In the genomic region with DNA sequence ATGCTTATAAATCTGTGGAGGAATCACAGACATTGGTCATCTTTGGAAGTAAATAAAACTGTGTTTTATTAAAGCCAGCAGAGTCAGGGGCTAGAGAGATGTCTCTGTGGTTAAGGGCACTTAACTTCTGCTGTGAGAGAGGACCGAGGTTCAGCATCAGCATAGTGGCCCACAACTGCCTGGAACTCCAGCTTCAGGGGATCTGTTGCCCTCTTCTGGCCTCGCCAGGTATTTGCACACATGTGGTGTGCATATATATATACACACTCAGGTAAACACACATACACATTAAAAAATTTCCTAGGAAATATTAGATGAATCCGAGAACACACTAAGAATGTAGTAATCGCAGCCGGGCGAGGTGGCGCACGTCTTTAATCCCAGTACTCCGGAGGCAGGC, we compare ENCODE assay signal across 27 mouse cellular contexts.
A peak's percentile ranks its signal among the peaks of the same experiment; 100 is the strongest.
DNase-seq lines count a peak whose midpoint lies in the region; ATAC-seq and TF ChIP-seq lines count a peak whose summit lies in the region.
"Had no signal": no experiment of that assay in that cellular context is flagged by ENCODE, and none has a peak within 500 bp of the region (broad histone marks: within the 10 kb centered on the region; RNA-seq: fewer than 3 reads in every experiment).

No protein-coding gene starts in this region.

- no peak overlapping the region for H3K27ac ChIP-seq in liver, postnatal 0 days (ENCODE audit: low read depth)
- H3K27ac ChIP-seq in liver, embryonic 12.5 days: no peak overlapping the region
- no peak overlapping the region for H3K27ac ChIP-seq in MEL (ENCODE audit: control insufficient read depth, low read depth, low read length)
- H3K27ac ChIP-seq in forebrain, embryonic 16.5 days (ENCODE audit: low read length): no peak overlapping the region
- H3K27ac ChIP-seq: embryonic facial prominence, embryonic 10.5 days; embryonic facial prominence, embryonic 15.5 days; forebrain, embryonic 12.5 days; heart, embryonic 10.5 days; heart, embryonic 15.5 days; kidney, embryonic 15.5 days; limb, embryonic 12.5 days; macrophage had no signal

- no peak for TF ChIP-seq POLR2A in MEL (IDR thresholded peaks at IDR 0.05; ENCODE audit: control insufficient read depth in 1 of 2, insufficient read depth in 1 of 2, low read depth in 1 of 2, low read length in 2 of 2, poor library complexity in 1 of 2)

- H3K4me2 ChIP-seq in liver, postnatal 0 days (ENCODE audit: low read depth, low read length): no peak overlapping the region
- H3K4me2 ChIP-seq in liver, embryonic 12.5 days: no peak overlapping the region
- H3K4me2 ChIP-seq in forebrain, embryonic 16.5 days (ENCODE audit: low read length): no peak overlapping the region
- H3K4me2 ChIP-seq: embryonic facial prominence, embryonic 15.5 days; forebrain, embryonic 12.5 days; heart, embryonic 15.5 days; kidney, embryonic 15.5 days; limb, embryonic 12.5 days had no signal

- H3K9ac ChIP-seq in liver, postnatal 0 days (replicated peaks): no peak overlapping the region
- H3K9ac ChIP-seq in liver, embryonic 12.5 days: no peak overlapping the region
- no peak overlapping the region for H3K9ac ChIP-seq in MEL (ENCODE audit: control insufficient read depth, low read depth, low read length, poor library complexity, severe bottlenecking)
- H3K9ac ChIP-seq in forebrain, embryonic 16.5 days (replicated peaks; ENCODE audit: low read depth, low read length): no peak overlapping the region
- H3K9ac ChIP-seq: embryonic facial prominence, embryonic 15.5 days; forebrain, embryonic 12.5 days; heart, embryonic 15.5 days; kidney, embryonic 15.5 days; limb, embryonic 12.5 days had no signal

- peak; percentile 16; the same call in 1 of the 2 replicates for TF ChIP-seq CTCF in liver, postnatal 0 days (IDR thresholded peaks at IDR 0.05; ENCODE audit: low read depth)
- peak; percentile 66 for TF ChIP-seq CTCF in E14TG2a.4 (conservative IDR thresholded peaks at IDR 0.05; ENCODE audit: low read length)
- peak; percentile 10 to 26 (median 19); a peak in 2 of 6 replicates for TF ChIP-seq CTCF in MEL (IDR thresholded peaks at IDR 0.05 in 2 of 3, conservative IDR thresholded peaks at IDR 0.05 in 1 of 3; ENCODE audit: control insufficient read depth in 1 of 3, insufficient read depth in 1 of 3, low read depth in 2 of 3, low read length in 3 of 3, poor library complexity in 1 of 3, severe bottlenecking in 1 of 3)

- no peak overlapping the region for H3K4me3 ChIP-seq in liver, postnatal 0 days (ENCODE audit: low read depth, low read length)
- H3K4me3 ChIP-seq in liver, embryonic 12.5 days: no peak overlapping the region
- H3K4me3 ChIP-seq in E14TG2a.4 (replicated peaks; ENCODE audit: low read length): peak overlapping the region; percentile 71
- H3K4me3 ChIP-seq in MEL (ENCODE audit: control insufficient read depth in 1 of 2, insufficient read depth in 1 of 2, low read depth in 2 of 2, low read length in 2 of 2): no peak overlapping the region
- no peak overlapping the region for H3K4me3 ChIP-seq in forebrain, embryonic 16.5 days (replicated peaks; ENCODE audit: low read length)
- H3K4me3 ChIP-seq: embryonic facial prominence, embryonic 10.5 days; embryonic facial prominence, embryonic 15.5 days; forebrain, embryonic 12.5 days; heart, embryonic 10.5 days; heart, embryonic 15.5 days; kidney, embryonic 15.5 days; limb, embryonic 12.5 days had no signal

- H3K79me2 ChIP-seq in MEL (ENCODE audit: control insufficient read depth, insufficient read depth, low read length, poor library complexity): no peaks in the 10 kb centered on the region

- H3K36me3 ChIP-seq in liver, postnatal 0 days (replicated peaks; ENCODE audit: insufficient read depth, low read length): no peaks in the 10 kb centered on the region
- H3K36me3 ChIP-seq in liver, embryonic 12.5 days: no peaks in the 10 kb centered on the region
- H3K36me3 ChIP-seq in E14TG2a.4 (ENCODE audit: insufficient read depth, low read length) (peaks cover 4% of the 10 kb centered on the region; the same call in 1 of the 2 replicates), MEL (ENCODE audit: control insufficient read depth in 1 of 2, insufficient read depth in 2 of 2, low read length in 2 of 2) (no peaks in the 10 kb centered on the region)
- no peaks in the 10 kb centered on the region for H3K36me3 ChIP-seq in forebrain, embryonic 16.5 days (ENCODE audit: control insufficient read depth, insufficient read depth)
- H3K36me3 ChIP-seq: embryonic facial prominence, embryonic 10.5 days; embryonic facial prominence, embryonic 15.5 days; forebrain, embryonic 12.5 days; G1E; heart, embryonic 10.5 days; heart, embryonic 15.5 days; kidney, embryonic 15.5 days; limb, embryonic 12.5 days had no signal

- TF ChIP-seq EP300 in liver, postnatal 0 days (IDR thresholded peaks at IDR 0.05; ENCODE audit: low read depth): no peak
- no peak for TF ChIP-seq EP300 in MEL (IDR thresholded peaks at IDR 0.05; ENCODE audit: low read depth in 1 of 2, low read length in 2 of 2)

- no peaks in the 10 kb centered on the region for H3K4me1 ChIP-seq in liver, postnatal 0 days (ENCODE audit: insufficient read depth)
- no peaks in the 10 kb centered on the region for H3K4me1 ChIP-seq in liver, embryonic 12.5 days
- peaks cover 71% of the 10 kb centered on the region for H3K4me1 ChIP-seq in E14TG2a.4 (replicated peaks; ENCODE audit: low read depth, low read length)
- H3K4me1 ChIP-seq in MEL (ENCODE audit: control insufficient read depth in 1 of 2, insufficient read depth in 2 of 2, low read length in 2 of 2): no peaks in the 10 kb centered on the region
- H3K4me1 ChIP-seq in forebrain, embryonic 16.5 days (replicated peaks; ENCODE audit: control insufficient read depth, insufficient read depth, low read length): no peaks in the 10 kb centered on the region
- H3K4me1 ChIP-seq: embryonic facial prominence, embryonic 10.5 days; embryonic facial prominence, embryonic 15.5 days; forebrain, embryonic 12.5 days; heart, embryonic 10.5 days; heart, embryonic 15.5 days; kidney, embryonic 15.5 days; limb, embryonic 12.5 days had no signal

- ATAC-seq in liver, postnatal 0 days: no peak
- no peak for ATAC-seq in liver, embryonic 12.5 days
- ATAC-seq in forebrain, embryonic 16.5 days: no peak

- intact Hi-C loops in left cerebral cortex, postnatal 25 days (cut with DNase I): no loop called here

- WGBS in liver, postnatal 0 days (ENCODE audit: insufficient replicate concordance): 90% methylated on average over 9 of the region's 9 CpGs
- 80% methylated on average over 9 of the region's 9 CpGs for WGBS in liver, embryonic 12.5 days (ENCODE audit: insufficient replicate concordance)
- 95% methylated on average over 9 of the region's 9 CpGs for WGBS in forebrain, embryonic 16.5 days

- H3K27me3 ChIP-seq in liver, postnatal 0 days (ENCODE audit: insufficient read depth, low read length): no peaks in the 10 kb centered on the region
- H3K27me3 ChIP-seq in liver, embryonic 12.5 days (replicated peaks): no peaks in the 10 kb centered on the region
- H3K27me3 ChIP-seq in E14TG2a.4 (ENCODE audit: insufficient read depth, low read length): no peaks in the 10 kb centered on the region
- no peaks in the 10 kb centered on the region; a peak in 1 of 4 replicates for H3K27me3 ChIP-seq in MEL (ENCODE audit: control insufficient read depth in 1 of 2, insufficient read depth in 2 of 2, low read length in 2 of 2)
- H3K27me3 ChIP-seq in forebrain, embryonic 16.5 days (replicated peaks; ENCODE audit: control insufficient read depth, insufficient read depth, low read length): no peaks in the 10 kb centered on the region
- H3K27me3 ChIP-seq: embryonic facial prominence, embryonic 15.5 days; forebrain, embryonic 12.5 days; heart, embryonic 15.5 days; kidney, embryonic 15.5 days; limb, embryonic 12.5 days had no signal

- peak; percentile 4 for TF ChIP-seq RAD21 in MEL (IDR thresholded peaks at IDR 0.05; ENCODE audit: low read depth, low read length)

- no peaks in the 10 kb centered on the region for H3K9me3 ChIP-seq in liver, postnatal 0 days (ENCODE audit: low read length)
- H3K9me3 ChIP-seq in liver, embryonic 12.5 days (replicated peaks): no peaks in the 10 kb centered on the region
- H3K9me3 ChIP-seq in E14TG2a.4 (ENCODE audit: low read length): no peaks in the 10 kb centered on the region
- no peaks in the 10 kb centered on the region for H3K9me3 ChIP-seq in MEL (replicated peaks; ENCODE audit: insufficient read depth, low read length)
- H3K9me3 ChIP-seq in forebrain, embryonic 16.5 days (ENCODE audit: control insufficient read depth, low read length): no peaks in the 10 kb centered on the region
- H3K9me3 ChIP-seq: embryonic facial prominence, embryonic 10.5 days; embryonic facial prominence, embryonic 15.5 days; forebrain, embryonic 12.5 days; heart, embryonic 10.5 days; heart, embryonic 15.5 days; kidney, embryonic 15.5 days; limb, embryonic 12.5 days had no signal

- DNase-seq in liver, postnatal 0 days: no peak
- peak; percentile 13 for DNase-seq in MEL (ENCODE audit: low read depth, low spot score)
- no peak for DNase-seq in left cerebral cortex, postnatal 25 days (ENCODE audit: low spot score in 2 of 2)
- no peak for DNase-seq in MN1 (ENCODE audit: low spot score)
- DNase-seq: adrenal gland, adult 8-10 months; cerebellum, adult 8-10 months; cerebellum, postnatal 25 days; gastrocnemius, postnatal 25 days; heart, adult 11 months; kidney, adult 11 months; kidney, postnatal 36 days; layer of hippocampus, postnatal 36 days; midbrain, embryonic 14.5 days; retina, postnatal 1 day; right cerebral cortex, postnatal 14 days had no signal

TF ChIP-seq in MEL, 35 proteins besides CTCF, POLR2A, EP300 and RAD21:
- TF ChIP-seq SMC3 (IDR thresholded peaks at IDR 0.05; ENCODE audit: low read depth, low read length) (peak; percentile 20; the same call in 1 of the 2 replicates), MYC (IDR thresholded peaks at IDR 0.05; ENCODE audit: low read depth, low read length) (no peak)

Comparison
In these comparisons a context has a peak if more than half of its experiments do, and no peak if none do; other contexts are left out.
1. CTCF ChIP-seq: peak in every context shown above with its lines; median percentile 66 in E14TG2a.4; 19 in MEL; 16 in liver, postnatal 0 days.